18 mouse cellular contexts compared by ENCODE assay signal in the genomic region with DNA sequence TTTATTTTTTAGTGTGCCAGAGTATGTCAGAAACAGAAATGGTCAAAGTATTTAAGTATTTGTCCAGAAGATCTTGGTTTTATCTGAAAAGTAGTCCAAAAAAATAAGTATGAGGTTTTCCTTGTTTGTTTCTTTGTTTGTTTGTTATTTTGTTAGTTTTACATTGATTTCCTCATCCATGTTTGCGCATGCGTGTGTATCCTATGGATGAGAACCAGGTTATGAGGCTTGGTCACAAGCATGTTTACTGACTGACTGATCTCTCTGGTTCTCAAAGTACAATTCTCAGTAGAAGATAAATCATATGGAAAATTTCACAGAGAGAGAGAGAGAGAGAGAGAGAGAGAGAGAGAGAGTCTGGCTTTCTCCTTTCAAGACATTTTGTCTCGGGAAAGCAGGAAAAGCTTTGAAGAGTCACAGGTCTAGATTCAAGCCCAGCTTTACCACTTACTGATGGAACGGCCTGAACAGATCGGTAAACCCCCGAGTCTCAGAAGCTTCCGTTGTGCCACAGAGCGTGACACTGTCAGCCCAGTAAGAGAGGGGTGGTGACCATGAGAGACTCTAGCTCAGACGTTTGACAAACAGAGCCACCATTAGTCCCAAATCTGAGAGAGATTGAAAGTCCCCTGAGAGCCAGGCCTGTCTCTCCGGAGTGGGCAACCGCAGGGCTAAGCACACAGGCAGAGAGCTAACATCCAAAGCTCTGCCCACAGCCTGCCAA.
DNase-seq lines count a peak whose midpoint lies in the region; ATAC-seq lines count a peak whose summit lies in the region.
"Had no signal": no experiment of that assay in that cellular context is flagged by ENCODE, and none has a peak within 500 bp of the region (broad histone marks: within the 10 kb centered on the region; RNA-seq: fewer than 3 reads in every experiment).

No protein-coding gene starts in this region.

- WGBS in embryonic facial prominence, embryonic 12.5 days, result 57% methylated on average over 11 of the region's 11 CpGs
- 55% methylated on average over 11 of the region's 11 CpGs for WGBS in limb, embryonic 12.5 days

- H3K4me2 ChIP-seq in embryonic facial prominence, embryonic 12.5 days (replicated peaks), result no peak overlapping the region
- peak overlapping the region; percentile 41; the same call in 1 of the 2 replicates for H3K4me2 ChIP-seq in limb, embryonic 12.5 days
- H3K4me2 ChIP-seq: liver, embryonic 13.5 days; midbrain, embryonic 13.5 days had no signal

- H3K4me3 ChIP-seq in embryonic facial prominence, embryonic 12.5 days, result no peak overlapping the region
- no peak overlapping the region for H3K4me3 ChIP-seq in limb, embryonic 12.5 days (replicated peaks)
- H3K4me3 ChIP-seq: liver, embryonic 13.5 days; midbrain, embryonic 13.5 days had no signal

- intact Hi-C loops in heart, postnatal 10 days (cut with DNase I), result no loop called here

- DNase-seq in heart, adult 11 months, result peak; percentile 70
- no peak for DNase-seq in heart, postnatal 10 days
- peak; percentile 76 for DNase-seq in A20 (ENCODE audit: low read depth, low spot score)
- DNase-seq in right cerebral cortex, postnatal 36 days (ENCODE audit: low spot score in 2 of 2), result no peak
- DNase-seq in cerebellum, postnatal 14 days, result no peak
- DNase-seq: adrenal gland, postnatal 36 days; cerebellum, adult 9-10 months; gastrocnemius, postnatal 25 days; kidney, adult 18-20 months; lung, adult 2 months; lung, postnatal 14 days; thymus, postnatal 25 days had no signal

- H3K4me1 ChIP-seq in embryonic facial prominence, embryonic 12.5 days, result peaks cover 79% of the 10 kb centered on the region
- peaks cover 97% of the 10 kb centered on the region for H3K4me1 ChIP-seq in limb, embryonic 12.5 days (replicated peaks)
- H3K4me1 ChIP-seq: liver, embryonic 13.5 days had no signal

- no peak overlapping the region for H3K9ac ChIP-seq in embryonic facial prominence, embryonic 12.5 days
- no peak overlapping the region for H3K9ac ChIP-seq in limb, embryonic 12.5 days (replicated peaks)
- H3K9ac ChIP-seq: liver, embryonic 13.5 days; midbrain, embryonic 13.5 days had no signal

- no peak for ATAC-seq in embryonic facial prominence, embryonic 12.5 days (ENCODE audit: insufficient number of reproducible peaks, insufficient read depth, low FRiP score, low TSS enrichment)
- ATAC-seq in limb, embryonic 12.5 days (ENCODE audit: insufficient number of reproducible peaks, insufficient read depth, low FRiP score, low TSS enrichment, low read depth), result no peak
- ATAC-seq: Patski had no signal

- H3K27ac ChIP-seq in embryonic facial prominence, embryonic 12.5 days, result peak overlapping the region; percentile 93
- H3K27ac ChIP-seq in limb, embryonic 12.5 days, result peak overlapping the region; percentile 86; the same call in 1 of the 2 replicates
- H3K27ac ChIP-seq: liver, embryonic 13.5 days; midbrain, embryonic 13.5 days had no signal

- H3K36me3 ChIP-seq in embryonic facial prominence, embryonic 12.5 days, result no peaks in the 10 kb centered on the region
- H3K36me3 ChIP-seq in limb, embryonic 12.5 days, result no peaks in the 10 kb centered on the region; the same call in 1 of the 2 replicates
- H3K36me3 ChIP-seq: G1E; liver, embryonic 13.5 days; midbrain, embryonic 13.5 days had no signal

- H3K9me3 ChIP-seq in embryonic facial prominence, embryonic 12.5 days, result no peaks in the 10 kb centered on the region
- H3K9me3 ChIP-seq in limb, embryonic 12.5 days, result no peaks in the 10 kb centered on the region
- H3K9me3 ChIP-seq: liver, embryonic 13.5 days; midbrain, embryonic 13.5 days had no signal

- H3K27me3 ChIP-seq in embryonic facial prominence, embryonic 12.5 days, result no peaks in the 10 kb centered on the region
- H3K27me3 ChIP-seq in limb, embryonic 12.5 days, result peaks cover 28% of the 10 kb centered on the region
- H3K27me3 ChIP-seq: Patski had no signal

Comparison
In these comparisons a context has a peak if more than half of its experiments do, and no peak if none do; other contexts are left out.
1. DNase-seq: peak in heart, adult 11 months (single experiment) and A20 (single experiment); none in heart, postnatal 10 days (0 of 2), right cerebral cortex, postnatal 36 days (0 of 2) and cerebellum, postnatal 14 days (0 of 2).